Mouse (Mus musculus) spleen, embryonic (tissue): ENCODE data around the gene Hint3.
"Not testable (repeated sequence)": the region's sequence is repeated elsewhere in the genome, so short reads cannot be mapped to it uniquely, and the experiment has no call there.

ENCODE experiments used
- CTCF ChIA-PET: fragments of 350-600 bp; sonication (Branson Sonifier 250); formaldehyde crosslinking; loops from one replicate; lab custom pipeline; 2022; lab: Charles Lee

Hint3 gene

DNA sequence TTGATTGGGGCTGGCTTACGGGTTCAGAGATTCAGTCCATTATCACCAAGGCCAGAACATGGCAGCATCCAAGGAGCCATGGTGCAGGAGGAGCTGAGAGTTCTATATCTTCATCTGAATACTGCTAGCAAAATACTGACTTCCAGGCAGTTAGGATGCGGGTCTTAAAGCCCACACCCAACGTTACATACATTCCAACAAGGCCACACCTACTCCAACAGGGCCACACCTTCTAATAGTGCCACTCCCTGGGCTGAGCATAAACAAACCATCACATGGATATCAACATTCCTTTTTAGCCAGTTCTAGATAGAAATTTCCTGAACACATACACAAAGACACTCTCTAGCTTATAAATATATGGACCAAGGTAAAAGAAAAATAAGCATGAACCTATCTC lies at the start of gene Hint3:
Gene Hint3, minus strand, starts transcription at position 120 of the 400 bp plus-strand sequence.
- CTCF ChIA-PET, result no interaction called here

GRCm38 (mm10) chr10:30678051-30678450 lies 48.6 kb upstream of the Hint3 start:
- CTCF ChIA-PET, result no interaction called here

GRCm38 (mm10) chr10:30674825-30675224 lies 45.4 kb upstream of the Hint3 start:
- CTCF ChIA-PET, result no interaction called here

DNA sequence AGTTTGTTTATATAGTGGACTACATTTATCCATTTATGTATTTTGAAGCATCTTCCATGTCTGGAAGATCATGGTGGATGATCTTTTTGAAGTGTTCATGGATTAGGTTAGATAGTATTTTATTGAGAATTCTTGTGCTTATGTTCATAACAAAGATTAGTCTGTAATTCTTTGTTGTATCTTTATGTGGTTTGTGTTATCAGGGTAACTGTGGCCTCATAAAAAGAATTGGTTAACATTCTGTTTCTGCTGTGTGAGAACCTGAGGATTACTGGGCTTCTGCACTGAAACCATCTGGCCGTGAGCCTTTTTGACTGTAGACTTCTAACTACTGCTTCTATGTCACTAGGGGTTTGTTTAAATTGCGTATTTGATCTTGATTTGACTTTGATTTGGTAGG lies 37.1 kb upstream of the Hint3 start:
- CTCF ChIA-PET, result no interaction called here

- CTCF ChIA-PET, result no interaction called here
These were observed 31.3 kb upstream of the Hint3 start for GRCm38 (mm10) chr10:30660564-30661328.

DNA sequence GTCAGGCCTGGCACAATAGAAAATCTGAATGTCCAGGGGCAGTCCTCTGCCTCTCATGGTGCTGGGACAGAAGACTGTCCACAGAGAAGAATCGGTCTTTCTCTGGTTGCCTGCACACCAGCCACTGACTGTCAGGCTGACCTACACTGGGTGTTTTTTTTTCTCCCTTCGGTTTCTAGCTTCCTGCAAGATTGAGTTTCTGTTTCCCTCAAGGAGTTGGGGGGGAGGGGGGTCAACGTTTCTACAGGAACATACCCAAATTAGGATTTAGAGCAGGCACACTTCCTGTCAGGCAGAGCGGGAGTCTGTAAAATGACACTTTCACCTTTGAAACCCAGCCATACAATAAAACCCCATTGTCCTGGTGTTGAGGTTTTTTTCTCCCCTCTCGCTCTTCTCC lies 26.2 kb upstream of the Hint3 start:
- CTCF ChIA-PET, result interaction anchor here (0.6 to 0.7 kb wide), 2 partner anchors 29 to 45 kb away, joined by 3 to 4 read pairs; no protein-coding TSS in a partner anchor

DNA sequence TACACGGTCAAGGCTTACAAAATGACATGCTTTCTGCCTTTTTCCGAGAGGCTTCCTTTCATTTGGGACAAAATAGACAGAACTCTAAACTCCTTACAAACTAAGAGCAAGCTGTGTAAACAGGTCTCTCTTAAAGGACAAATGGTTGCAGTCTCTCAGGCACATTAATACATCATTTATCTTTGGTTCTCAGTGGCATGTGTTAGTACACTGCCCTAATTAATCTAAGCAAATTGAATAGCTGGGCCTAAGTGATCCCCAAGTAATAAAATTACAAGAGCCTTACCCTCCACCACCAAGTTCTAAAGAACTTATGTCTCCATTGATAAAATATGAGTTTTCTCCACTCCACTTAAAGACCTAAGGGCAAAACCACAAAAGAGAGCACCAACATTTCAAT lies 18.2 kb upstream of the Hint3 start:
- CTCF ChIA-PET, result no interaction called here

DNA sequence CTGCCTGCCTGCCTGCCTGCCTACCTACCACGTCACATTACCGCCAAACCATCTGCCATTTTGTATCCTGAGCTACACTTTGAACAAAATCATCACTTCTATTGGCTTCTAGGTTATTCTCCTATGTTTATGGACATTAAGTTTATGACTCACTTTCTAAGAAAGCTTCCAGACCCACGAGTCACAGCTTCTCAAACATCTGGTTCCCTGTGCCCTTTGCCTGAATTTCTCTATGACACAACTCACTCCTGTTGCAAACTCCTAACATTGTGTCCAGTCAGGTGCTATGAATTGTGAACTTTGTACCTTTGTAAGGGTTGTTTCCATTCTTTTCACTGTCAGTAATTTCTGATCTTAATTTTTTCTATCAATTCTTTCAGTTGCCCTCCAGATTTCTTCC lies 8.8 kb upstream of the Hint3 start:
- CTCF ChIA-PET, result no interaction called here

DNA sequence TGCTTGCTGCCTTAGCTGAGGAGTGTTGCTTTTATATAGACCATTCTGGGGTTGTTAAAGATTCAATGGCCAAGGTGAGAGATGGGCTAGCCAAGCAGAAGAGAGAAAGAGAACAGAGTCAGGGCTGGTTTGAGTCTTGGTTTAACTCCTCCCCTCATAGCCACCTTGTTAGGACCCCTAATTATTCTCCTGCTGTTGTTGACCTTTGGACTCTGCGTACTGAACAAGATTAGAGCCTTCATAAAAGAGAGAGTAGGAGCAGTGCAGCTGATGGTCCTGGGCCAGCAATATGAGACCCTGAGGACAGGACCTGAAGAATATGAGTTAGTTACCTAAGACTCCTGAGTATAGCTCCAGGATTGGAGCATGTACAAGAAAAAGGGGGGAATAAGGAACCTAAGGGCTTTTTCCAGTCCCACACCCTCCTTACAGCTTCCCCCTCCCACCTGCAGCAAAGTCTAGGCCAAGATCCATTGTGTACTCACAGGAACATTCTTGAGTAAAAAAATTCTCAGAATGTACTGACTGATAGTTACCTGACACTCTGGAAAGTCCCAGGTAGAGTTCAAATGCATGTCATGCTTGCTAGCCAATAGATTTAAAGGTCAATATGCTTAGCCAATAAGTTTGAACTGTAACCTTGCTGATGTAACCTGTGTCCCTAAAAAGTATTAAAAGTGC lies 7.2 kb upstream of the Hint3 start:
- CTCF ChIA-PET, result not testable (repeated sequence)

- CTCF ChIA-PET, result no interaction called here
These were observed 3.3 kb upstream of the Hint3 start for GRCm38 (mm10) chr10:30632718-30633117.

GRCm38 (mm10) chr10:30629977-30630376 lies 545 bp upstream of the Hint3 start:
- CTCF ChIA-PET, result no interaction called here

DNA sequence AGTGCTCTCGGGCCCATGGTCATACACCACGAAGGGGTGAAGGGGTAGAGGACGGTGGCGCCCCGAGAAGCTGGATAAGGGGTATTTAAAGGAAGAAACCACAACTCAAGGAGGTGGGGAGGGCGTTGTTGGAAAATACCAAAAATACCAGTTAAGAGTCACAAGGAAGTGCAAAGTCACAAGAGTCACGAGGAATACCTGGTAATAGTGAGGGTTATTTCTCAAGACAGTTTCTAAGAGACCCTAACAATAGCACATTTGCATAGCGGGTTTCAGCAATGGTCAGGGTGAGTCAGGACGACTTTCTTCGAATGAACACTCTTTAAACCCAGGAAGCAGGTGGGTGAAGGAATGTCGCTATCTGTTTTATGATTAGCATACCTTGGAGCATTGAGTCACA lies 988 bp downstream of the Hint3 start:
- CTCF ChIA-PET, result not testable (repeated sequence)

GRCm38 (mm10) chr10:30627548-30627947 lies 1.9 kb downstream of the Hint3 start:
- CTCF ChIA-PET, result no interaction called here

GRCm38 (mm10) chr10:30624161-30625019 lies 5.0 kb downstream of the Hint3 start:
- CTCF ChIA-PET, result interaction anchor here (0.7 kb wide), 1 partner anchor 28 kb away, joined by 3 read pairs; no protein-coding TSS in a partner anchor

- CTCF ChIA-PET, result interaction anchor here (0.7 kb wide), 1 partner anchor 1522 kb away, joined by 15 read pairs; no protein-coding TSS in a partner anchor
These were observed 6.5 kb downstream of the Hint3 start for GRCm38 (mm10) chr10:30622928-30623327.

GRCm38 (mm10) chr10:30618918-30619210 lies 10.6 kb downstream of the Hint3 start:
- CTCF ChIA-PET, result interaction anchor here (0.7 kb wide), 1 partner anchor 17 kb away, joined by 17 read pairs; no protein-coding TSS in a partner anchor

DNA sequence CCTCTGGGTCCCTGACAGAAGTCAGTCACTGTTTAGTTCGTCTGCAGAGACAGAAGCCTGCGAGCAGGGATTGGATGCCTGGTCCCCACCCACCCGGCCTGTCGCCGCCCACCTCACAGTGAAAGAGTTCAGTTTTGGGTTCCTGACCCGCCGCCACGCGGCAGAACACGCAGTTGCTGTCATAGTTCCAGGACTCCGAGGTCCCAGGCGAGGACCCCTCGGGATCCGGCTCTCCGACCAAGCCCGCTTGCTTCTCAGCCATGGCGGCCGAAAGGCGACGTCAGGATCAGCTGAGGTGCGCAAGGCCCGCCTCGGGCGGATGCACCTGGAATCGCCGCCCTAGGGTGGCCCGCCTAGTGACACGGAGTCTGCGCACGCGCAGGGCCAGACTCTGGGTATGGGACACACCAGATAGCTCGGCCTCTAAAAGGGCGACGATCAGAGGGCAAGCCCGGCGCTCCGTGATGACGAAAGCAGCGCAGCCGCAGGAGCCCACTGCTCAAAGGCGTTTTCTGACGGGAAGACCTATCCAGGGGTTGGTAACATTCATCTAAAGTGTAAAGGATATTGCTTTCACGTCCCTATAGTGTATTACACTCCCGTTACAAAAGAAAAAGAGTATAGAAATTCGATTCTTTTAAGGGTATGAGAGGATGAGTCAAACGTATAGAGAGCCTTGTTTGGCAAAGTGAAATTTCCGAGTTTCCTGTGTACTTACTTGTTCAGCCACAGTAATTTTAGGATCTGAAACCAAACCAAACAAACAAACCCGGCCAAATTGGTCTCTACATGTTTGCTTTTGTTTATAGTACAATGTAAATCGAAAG lies 11.1 kb downstream of the Hint3 start:
- CTCF ChIA-PET, result no interaction called here

GRCm38 (mm10) chr10:30613039-30613438 lies 16.4 kb downstream of the Hint3 start:
- CTCF ChIA-PET, result no interaction called here

GRCm38 (mm10) chr10:30609614-30610013 lies 19.8 kb downstream of the Hint3 start:
- CTCF ChIA-PET, result no interaction called here

- CTCF ChIA-PET, result no interaction called here
These were observed 21.3 kb downstream of the Hint3 start for GRCm38 (mm10) chr10:30608109-30608508.

DNA sequence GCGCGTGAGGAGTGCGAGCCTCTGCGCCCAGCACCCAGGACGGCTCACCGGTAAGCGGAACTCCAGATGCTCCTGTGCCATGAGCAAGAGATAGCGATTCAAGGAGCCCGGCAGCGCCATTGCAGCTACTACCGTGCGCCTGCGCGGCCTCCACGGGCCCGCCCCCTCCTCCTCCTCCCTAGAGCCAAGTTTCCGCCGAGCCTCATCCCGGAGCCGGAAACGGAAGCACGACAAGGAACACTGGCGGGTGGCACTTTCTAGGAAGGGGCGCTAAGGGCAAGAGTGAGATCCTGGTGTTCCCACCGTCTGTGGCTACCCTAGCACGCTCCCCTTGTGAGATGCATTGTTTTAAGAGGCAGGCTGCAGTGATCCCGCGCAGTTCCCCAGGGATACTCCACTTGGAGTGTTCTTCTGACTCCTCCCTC lies 28.9 kb downstream of the Hint3 start, which contains the start of gene Trmt11:
Gene Trmt11, minus strand, starts transcription at position 208 of the 425 bp plus-strand sequence.
- CTCF ChIA-PET, result no interaction called here
